Mouse (Mus musculus) neural tube, embryonic 12.5 days (tissue): ENCODE data around the gene Sprr1b. TPM values are rescaled to one million over a fixed set of nuclear protein-coding genes. Genes with fewer than 3 reads are reported as not detected.
"Not testable (repeated sequence)": the region's sequence is repeated elsewhere in the genome, so short reads cannot be mapped to it uniquely, and the experiment has no call there.

Experiments
- ATAC-seq: fragments of 200-750 bp; cut with Nextera tagmentation; 2 replicates; pipeline ENCODE4 v1.8.0; 2017; ENCODE audit warnings: low read depth, mild to moderate bottlenecking, moderate TSS enrichment, moderate library complexity; ENCODE audit not compliant: low FRiP score
- H3K27ac ChIP-seq: fragments of 300-500 bp; sonication (generic); 2 replicates; pipeline ENCODE4 v1.5.1; 2016
- H3K27me3 ChIP-seq: fragments of 300-500 bp; sonication (generic); replicated peaks from 2 replicates; pipeline ENCODE4 v1.6.1; 2016; ENCODE audit warnings: mild to moderate bottlenecking
- H3K36me3 ChIP-seq: fragments of 300-500 bp; sonication (generic); 2 replicates; pipeline ENCODE4 v1.6.1; 2016; ENCODE audit warnings: mild to moderate bottlenecking
- H3K4me1 ChIP-seq: fragments of 300-500 bp; sonication (generic); 2 replicates; pipeline ENCODE4 v1.6.1; 2016
- H3K4me2 ChIP-seq: fragments of 300-500 bp; sonication (generic); replicated peaks from 2 replicates; pipeline ENCODE4 v1.6.1; 2016; ENCODE audit warnings: mild to moderate bottlenecking
- H3K4me3 ChIP-seq: fragments of 300-500 bp; sonication (generic); 2 replicates; pipeline ENCODE4 v1.5.1; 2016
- H3K9ac ChIP-seq: fragments of 300-500 bp; sonication (generic); 2 replicates; pipeline ENCODE4 v1.6.1; 2016; ENCODE audit warnings: mild to moderate bottlenecking
- H3K9me3 ChIP-seq: fragments of 300-500 bp; sonication (generic); 2 replicates; pipeline ENCODE4 v1.6.1; 2016; ENCODE audit warnings: mild to moderate bottlenecking
- WGBS: fragments of 180-500 bp; shearing (Covaris S2); methylation state at CpG from one replicate; pipeline ENCODE4 v1.1.7; 2016; 5-methylcytosine and 5-hydroxymethylcytosine counted together
- polyA plus RNA-seq: library from polyadenylated mRNA; unstranded; fragments of >200 nt; fragmentation: Nextera tagmentation; extraction: Ambion mirVana; gene quantifications from 2 replicates; pipeline ENCODE4 v1.2.1, GENCODE M21; 2016

The Sprr1b gene
- polyA plus RNA-seq = not detected in 2 replicates

GRCm38 (mm10) chr3:92438689-92439088 is at the start of gene Sprr1b:
Gene Sprr1b (minus strand): TSS chr3:92438789.
- ATAC-seq = no peak
- H3K27ac ChIP-seq = no peak within 1 kb of the TSS
- 95% methylated on average over 3 of the region's 3 CpGs for WGBS
- H3K4me2 ChIP-seq = no peak within 1 kb of the TSS
- H3K4me1 ChIP-seq = no peaks in the 10 kb centered on the region
- no peak within 1 kb of the TSS for H3K4me3 ChIP-seq
- H3K9ac ChIP-seq = no peak within 1 kb of the TSS
- no peaks in the 10 kb centered on the region for H3K9me3 ChIP-seq
- no peaks in the 10 kb centered on the region for H3K36me3 ChIP-seq
- H3K27me3 ChIP-seq = no peaks in the 10 kb centered on the region

DNA sequence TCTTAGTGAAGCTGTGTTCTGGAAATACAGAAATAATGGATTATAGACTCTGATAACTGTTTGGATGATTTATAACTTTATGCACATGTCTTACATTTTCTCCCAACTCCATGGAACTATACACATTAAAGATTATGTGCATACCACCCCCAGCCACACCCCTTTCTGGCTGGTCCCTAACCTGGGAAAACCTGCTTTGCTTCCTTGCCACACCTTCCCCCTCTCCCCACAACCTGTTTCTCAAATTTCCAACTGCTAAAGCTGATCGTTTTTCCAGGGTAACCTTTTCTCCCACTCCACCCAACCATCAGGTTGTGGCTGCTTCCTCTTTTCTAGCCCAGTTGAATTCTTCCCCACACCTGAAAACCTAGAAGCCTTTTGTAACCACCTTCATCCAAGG is 47.7 kb upstream of the Sprr1b start:
- Histone ChIP-seq H3K9me3 (no peaks in the 10 kb centered on the region), H3K36me3 (no peaks in the 10 kb centered on the region), H3K4me2 (no peak overlapping the region), H3K9ac (no peak overlapping the region), H3K4me3 (no peak overlapping the region), H3K27me3 (no peaks in the 10 kb centered on the region), H3K4me1 (no peaks in the 10 kb centered on the region), H3K27ac (no peak overlapping the region)
- WGBS = 63% methylated on average over 1 of the region's 1 CpGs
- no peak for ATAC-seq

DNA sequence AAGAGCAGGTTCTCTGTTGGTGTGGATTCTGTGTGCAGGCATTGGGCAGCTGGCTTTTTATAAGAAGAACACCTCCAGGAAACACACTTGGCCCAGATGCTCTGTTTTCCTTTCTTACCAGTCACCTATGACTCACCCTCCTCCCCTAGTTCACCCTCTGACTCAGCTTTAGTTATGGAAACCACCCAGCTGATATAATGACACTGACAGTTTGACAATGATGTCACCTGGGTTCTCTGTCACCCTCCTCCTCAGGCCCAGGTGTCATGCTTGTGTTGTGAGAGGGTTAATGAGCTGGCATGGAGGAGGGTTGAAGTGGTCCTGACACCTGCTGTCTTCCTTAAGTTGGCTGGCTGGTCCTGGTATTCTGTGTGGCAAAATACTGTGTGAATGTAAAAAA is 47.3 kb upstream of the Sprr1b start, which contains the start of gene Sprr1a:
Sprr1a (minus strand) TSS at position 33 of the 400 bp plus-strand sequence.
- H3K9ac ChIP-seq = no peak within 1 kb of the TSS
- no peaks in the 10 kb centered on the region for H3K4me1 ChIP-seq
- H3K27me3 ChIP-seq = no peaks in the 10 kb centered on the region
- no peak within 1 kb of the TSS for H3K4me2 ChIP-seq
- no peak for ATAC-seq
- H3K4me3 ChIP-seq = no peak within 1 kb of the TSS
- no peaks in the 10 kb centered on the region for H3K9me3 ChIP-seq
- no peak within 1 kb of the TSS for H3K27ac ChIP-seq
- no peaks in the 10 kb centered on the region for H3K36me3 ChIP-seq

- not testable (repeated sequence) for H3K36me3 ChIP-seq, H3K9ac ChIP-seq, H3K4me1 ChIP-seq, H3K4me2 ChIP-seq, ATAC-seq, H3K27ac ChIP-seq, H3K27me3 ChIP-seq, H3K4me3 ChIP-seq, H3K9me3 ChIP-seq
These were observed 42.7 kb upstream of the Sprr1b start for GRCm38 (mm10) chr3:92481249-92481648.

- Histone ChIP-seq H3K9ac (no peak overlapping the region), H3K9me3 (no peaks in the 10 kb centered on the region), H3K4me3 (no peak overlapping the region), H3K27me3 (no peaks in the 10 kb centered on the region), H3K4me2 (no peak overlapping the region), H3K36me3 (no peaks in the 10 kb centered on the region), H3K4me1 (no peaks in the 10 kb centered on the region), H3K27ac (no peak overlapping the region)
- 86% methylated on average over 2 of the region's 2 CpGs for WGBS
- ATAC-seq = no peak
These were observed 31.5 kb upstream of the Sprr1b start for GRCm38 (mm10) chr3:92470111-92470510.

- Histone ChIP-seq H3K9me3 (no peaks in the 10 kb centered on the region), H3K27me3 (no peaks in the 10 kb centered on the region), H3K4me1 (no peaks in the 10 kb centered on the region), H3K4me2 (no peak overlapping the region), H3K36me3 (no peaks in the 10 kb centered on the region), H3K9ac (no peak overlapping the region), H3K27ac (no peak overlapping the region), H3K4me3 (no peak overlapping the region)
- ATAC-seq = no peak
These were observed 28.8 kb upstream of the Sprr1b start for GRCm38 (mm10) chr3:92467424-92467823.

- H3K9ac ChIP-seq = no peak overlapping the region
- WGBS = 98% methylated on average over 1 of the region's 1 CpGs
These were observed 28.0 kb upstream of the Sprr1b start for GRCm38 (mm10) chr3:92466576-92466975.

GRCm38 (mm10) chr3:92458620-92459019 is 20.0 kb upstream of the Sprr1b start, which contains the start of gene Sprr3:
Gene Sprr3 (minus strand): TSS chr3:92458720.
- WGBS = 71% methylated on average over 2 of the region's 2 CpGs
- Histone ChIP-seq H3K4me2 (no peak within 1 kb of the TSS), H3K9me3 (no peaks in the 10 kb centered on the region), H3K27ac (no peak within 1 kb of the TSS), H3K27me3 (no peaks in the 10 kb centered on the region), H3K4me1 (no peaks in the 10 kb centered on the region), H3K9ac (no peak within 1 kb of the TSS), H3K4me3 (no peak within 1 kb of the TSS), H3K36me3 (no peaks in the 10 kb centered on the region)
- ATAC-seq = no peak

More at GRCm38 (mm10) chr3:92466576-92466975, 28.0 kb upstream of the Sprr1b start:
- no peak overlapping the region for H3K4me3 ChIP-seq
- H3K4me1 ChIP-seq = no peaks in the 10 kb centered on the region
- no peaks in the 10 kb centered on the region for H3K9me3 ChIP-seq
- no peak overlapping the region for H3K4me2 ChIP-seq
- H3K27ac ChIP-seq = no peak overlapping the region
- H3K27me3 ChIP-seq = no peaks in the 10 kb centered on the region
- ATAC-seq = no peak
- H3K36me3 ChIP-seq = no peaks in the 10 kb centered on the region

GRCm38 (mm10) chr3:92455151-92455550 is 16.6 kb upstream of the Sprr1b start:
- Histone ChIP-seq H3K27ac (no peak overlapping the region), H3K9me3 (no peaks in the 10 kb centered on the region), H3K9ac (no peak overlapping the region), H3K36me3 (no peaks in the 10 kb centered on the region), H3K4me2 (no peak overlapping the region), H3K4me3 (no peak overlapping the region), H3K4me1 (no peaks in the 10 kb centered on the region), H3K27me3 (no peaks in the 10 kb centered on the region)
- WGBS = 89% methylated on average over 5 of the region's 5 CpGs
- no peak for ATAC-seq

GRCm38 (mm10) chr3:92440177-92440576 is 1.6 kb upstream of the Sprr1b start:
- 89% methylated on average over 3 of the region's 3 CpGs for WGBS
- H3K4me1 ChIP-seq = no peaks in the 10 kb centered on the region
- no peak overlapping the region for H3K4me2 ChIP-seq
- no peaks in the 10 kb centered on the region for H3K9me3 ChIP-seq
- H3K27me3 ChIP-seq = no peaks in the 10 kb centered on the region
- H3K36me3 ChIP-seq = no peaks in the 10 kb centered on the region
- no peak overlapping the region for H3K27ac ChIP-seq
- no peak overlapping the region for H3K4me3 ChIP-seq
- no peak overlapping the region for H3K9ac ChIP-seq
- no peak for ATAC-seq

DNA sequence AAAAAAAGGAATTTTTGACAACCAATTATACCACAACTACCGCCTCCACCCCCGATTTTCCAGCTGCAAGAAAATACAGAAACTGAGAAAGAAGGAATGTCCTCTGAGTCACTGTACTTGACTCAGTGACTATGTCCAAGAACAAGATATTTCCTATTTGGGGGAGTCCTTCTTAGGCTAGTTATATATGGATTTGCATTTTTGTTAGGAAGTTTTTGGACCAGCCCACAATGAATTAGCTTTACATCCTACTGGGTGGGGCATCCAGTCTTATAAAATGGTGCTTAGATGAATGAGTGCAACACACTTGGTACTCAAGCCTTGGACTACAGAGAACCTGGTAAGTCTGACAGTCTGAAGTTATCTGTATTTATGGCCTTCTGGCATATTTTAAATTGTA is 6.3 kb downstream of the Sprr1b start, which contains the start of gene Sprr2k:
Sprr2k (plus strand) TSS at position 301 of the 400 bp plus-strand sequence.
- WGBS = 92% methylated on average over 2 of the region's 2 CpGs

GRCm38 (mm10) chr3:92429323-92429722 is 9.3 kb downstream of the Sprr1b start, which contains the start of gene Gm9774:
Gene Gm9774 (minus strand): TSS chr3:92429423.
- no peaks in the 10 kb centered on the region for H3K27me3 ChIP-seq
- H3K4me3 ChIP-seq = no peak within 1 kb of the TSS
- no peak within 1 kb of the TSS for H3K9ac ChIP-seq
- H3K36me3 ChIP-seq = no peaks in the 10 kb centered on the region
- no peak within 1 kb of the TSS for H3K4me2 ChIP-seq
- no peaks in the 10 kb centered on the region for H3K4me1 ChIP-seq
- H3K9me3 ChIP-seq = no peaks in the 10 kb centered on the region
- WGBS = 87% methylated on average over 6 of the region's 6 CpGs
- H3K27ac ChIP-seq = no peak within 1 kb of the TSS
- no peak for ATAC-seq

More for the DNA sequence above, 6.3 kb downstream of the Sprr1b start, which contains the start of gene Sprr2k:
- H3K27me3 ChIP-seq = no peaks in the 10 kb centered on the region
- H3K4me2 ChIP-seq = no peak within 1 kb of the TSS
- H3K4me3 ChIP-seq = no peak within 1 kb of the TSS
- no peak within 1 kb of the TSS for H3K9ac ChIP-seq
- H3K36me3 ChIP-seq = no peaks in the 10 kb centered on the region
- H3K4me1 ChIP-seq = no peaks in the 10 kb centered on the region
- ATAC-seq = no peak
- no peaks in the 10 kb centered on the region for H3K9me3 ChIP-seq
- no peak within 1 kb of the TSS for H3K27ac ChIP-seq

DNA sequence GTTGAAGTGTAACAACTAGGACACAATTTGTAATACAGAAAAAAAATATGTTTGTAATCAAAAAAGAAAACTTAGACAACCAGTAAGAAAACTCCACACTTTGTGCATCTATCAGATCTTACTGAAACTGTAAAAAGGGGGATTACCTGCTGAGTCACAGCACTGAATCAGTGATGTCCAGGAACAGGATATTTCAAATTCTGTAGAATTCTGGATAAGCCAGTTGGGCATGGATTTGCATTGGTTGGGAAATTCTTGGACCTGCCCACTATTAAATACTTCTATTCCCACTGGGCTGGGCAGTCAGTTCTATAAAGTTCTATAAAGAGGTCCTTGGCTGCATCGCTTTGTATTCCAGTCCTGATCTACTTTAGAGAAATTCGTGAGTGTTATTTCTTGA is 20.8 kb downstream of the Sprr1b start, which contains the start of gene Sprr2j-ps:
Sprr2j-ps (plus strand) TSS at position 301 of the 400 bp plus-strand sequence.
- no peak for ATAC-seq
- Histone ChIP-seq H3K27ac (no peak within 1 kb of the TSS), H3K9ac (no peak within 1 kb of the TSS), H3K4me2 (no peak within 1 kb of the TSS), H3K27me3 (no peaks in the 10 kb centered on the region), H3K36me3 (no peaks in the 10 kb centered on the region), H3K9me3 (no peaks in the 10 kb centered on the region), H3K4me1 (no peaks in the 10 kb centered on the region), H3K4me3 (no peak within 1 kb of the TSS)
- 89% methylated on average over 2 of the region's 2 CpGs for WGBS
